Mouse (Mus musculus): ENCODE measurements around the gene E030030I06Rik.
"Not testable (repeated sequence)": the region's sequence is repeated elsewhere in the genome, so short reads cannot be mapped to it uniquely, and the experiment has no call there.

DNA sequence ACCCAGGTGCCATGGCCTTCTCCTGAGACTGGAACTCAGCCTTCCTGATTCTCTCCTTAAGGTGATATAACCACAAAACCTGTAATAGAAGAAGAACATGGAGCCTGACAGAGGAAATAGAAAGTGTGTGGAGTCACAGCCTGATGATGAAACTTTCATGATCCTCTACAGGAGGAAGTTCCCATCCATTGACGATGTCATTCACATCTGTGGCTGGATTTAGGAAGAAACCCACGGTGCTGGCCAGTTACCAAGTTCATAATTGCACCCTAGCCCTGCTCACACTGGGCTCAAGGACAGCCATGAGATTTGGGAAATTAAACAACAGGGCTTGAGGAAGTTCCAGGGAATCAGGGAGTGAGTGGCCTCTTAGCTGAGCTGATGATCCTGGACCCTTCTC, 17.0 kb upstream of the E030030I06Rik start:
- TF ChIP-seq POLR2A (IDR thresholded peaks at IDR 0.05; ENCODE audit: low read depth, low read length); CTCF (conservative IDR thresholded peaks at IDR 0.05; ENCODE audit: insufficient read depth, insufficient read length, low read depth, low read length): not testable (repeated sequence)
